In the genomic region with DNA sequence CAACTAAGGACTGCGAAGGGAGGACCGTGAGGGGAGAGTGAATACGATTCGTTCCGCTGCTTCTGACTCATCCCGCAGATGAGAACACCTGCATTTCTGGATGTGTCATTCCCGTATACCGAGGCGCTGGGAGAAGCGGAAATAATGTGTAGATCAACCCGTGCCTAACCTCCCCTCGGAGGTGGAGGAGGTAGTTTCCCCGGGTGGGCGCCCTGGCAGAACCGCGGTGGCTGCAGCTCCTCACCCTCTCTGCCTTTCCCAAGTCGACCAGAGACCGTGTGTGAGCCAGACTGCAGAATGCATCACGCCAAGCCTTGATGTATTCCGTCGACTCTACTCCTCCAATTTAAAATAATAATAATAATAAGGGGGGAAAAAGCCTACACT, we compare ENCODE assay signal across 8 mouse cellular contexts. TPM values are rescaled to one million over a fixed set of nuclear protein-coding genes. Genes with fewer than 3 reads are reported as not detected.
DNase-seq lines count a peak whose midpoint lies in the region; ATAC-seq lines count a peak whose summit lies in the region.

No protein-coding gene starts in this region.

- H3K9me3 ChIP-seq in megakaryocyte, embryonic 14.5 days, result peaks cover 25% of the 10 kb centered on the region
- no peaks in the 10 kb centered on the region for H3K9me3 ChIP-seq in embryonic facial prominence, embryonic 12.5 days
- H3K9me3 ChIP-seq in hindbrain, embryonic 10.5 days, result no peaks in the 10 kb centered on the region
- H3K9me3 ChIP-seq in midbrain, embryonic 10.5 days (replicated peaks), result no peaks in the 10 kb centered on the region
- H3K9me3 ChIP-seq in stomach, embryonic 16.5 days (replicated peaks; ENCODE audit: control insufficient read depth, low read length), result no peaks in the 10 kb centered on the region

- H3K27ac ChIP-seq in embryonic facial prominence, embryonic 12.5 days, result no peak overlapping the region
- peak overlapping the region; percentile 89 for H3K27ac ChIP-seq in hindbrain, embryonic 10.5 days
- H3K27ac ChIP-seq in midbrain, embryonic 10.5 days (replicated peaks), result no peak overlapping the region
- H3K27ac ChIP-seq in stomach, embryonic 16.5 days (ENCODE audit: low read length), result no peak overlapping the region

- peak overlapping the region; percentile 61 for H3K9ac ChIP-seq in embryonic facial prominence, embryonic 12.5 days
- peak overlapping the region; percentile 57 for H3K9ac ChIP-seq in stomach, embryonic 16.5 days (ENCODE audit: low read length)

- WGBS in embryonic facial prominence, embryonic 12.5 days, result under 1% methylated on average over 21 of the region's 21 CpGs
- under 1% methylated on average over 21 of the region's 21 CpGs for WGBS in hindbrain, embryonic 10.5 days
- under 1% methylated on average over 21 of the region's 21 CpGs for WGBS in midbrain, embryonic 10.5 days
- under 1% methylated on average over 21 of the region's 21 CpGs for WGBS in stomach, embryonic 16.5 days

- no peak for ATAC-seq in megakaryocyte, adult 5-6 weeks (ENCODE audit: poor library complexity, severe bottlenecking)
- no peak for ATAC-seq in embryonic facial prominence, embryonic 12.5 days (ENCODE audit: insufficient number of reproducible peaks, insufficient read depth, low FRiP score, low TSS enrichment)
- no peak for ATAC-seq in stomach, embryonic 16.5 days (ENCODE audit: insufficient read depth, low FRiP score)

- no peaks in the 10 kb centered on the region for H3K36me3 ChIP-seq in megakaryocyte, embryonic 14.5 days (replicated peaks; ENCODE audit: low read length)
- H3K36me3 ChIP-seq in embryonic facial prominence, embryonic 12.5 days, result no peaks in the 10 kb centered on the region
- no peaks in the 10 kb centered on the region for H3K36me3 ChIP-seq in hindbrain, embryonic 10.5 days
- no peaks in the 10 kb centered on the region for H3K36me3 ChIP-seq in midbrain, embryonic 10.5 days
- no peaks in the 10 kb centered on the region for H3K36me3 ChIP-seq in stomach, embryonic 16.5 days (ENCODE audit: control insufficient read depth, insufficient read depth, low read length)

- H3K4me2 ChIP-seq in embryonic facial prominence, embryonic 12.5 days (replicated peaks), result peak overlapping the region; percentile 87
- peak overlapping the region; percentile 88 for H3K4me2 ChIP-seq in stomach, embryonic 16.5 days (ENCODE audit: low read depth, low read length)

- H3K4me3 ChIP-seq in megakaryocyte, embryonic 14.5 days (replicated peaks), result peak overlapping the region; percentile 92
- H3K4me3 ChIP-seq in embryonic facial prominence, embryonic 12.5 days, result peak overlapping the region; percentile 57
- peak overlapping the region; percentile 69 for H3K4me3 ChIP-seq in hindbrain, embryonic 10.5 days
- peak overlapping the region; percentile 70 for H3K4me3 ChIP-seq in midbrain, embryonic 10.5 days
- peak overlapping the region; percentile 62 for H3K4me3 ChIP-seq in stomach, embryonic 16.5 days (replicated peaks; ENCODE audit: low read length)

- peak; percentile 61 for DNase-seq in hindbrain, embryonic 10.5 days (ENCODE audit: low spot score)
- DNase-seq in layer of hippocampus, postnatal 25 days (ENCODE audit: extremely low spot score in 1 of 2, low spot score in 1 of 2), result peak; percentile 28 to 39
- DNase-seq in midbrain, embryonic 10.5 days (ENCODE audit: low spot score), result peak; percentile 61
- DNase-seq in gastrocnemius, adult 18-20 months (ENCODE audit: low spot score), result no peak

- H3K27me3 ChIP-seq in megakaryocyte, embryonic 14.5 days (replicated peaks), result peaks cover 61% of the 10 kb centered on the region
- H3K27me3 ChIP-seq in embryonic facial prominence, embryonic 12.5 days, result peaks cover 23% of the 10 kb centered on the region
- H3K27me3 ChIP-seq in hindbrain, embryonic 10.5 days (ENCODE audit: insufficient read depth, poor library complexity, severe bottlenecking), result peaks cover 36% of the 10 kb centered on the region
- H3K27me3 ChIP-seq in midbrain, embryonic 10.5 days (ENCODE audit: low read depth, poor library complexity, severe bottlenecking), result peaks cover 43% of the 10 kb centered on the region
- H3K27me3 ChIP-seq in stomach, embryonic 16.5 days (ENCODE audit: control insufficient read depth, insufficient read depth, low read length), result peaks cover 34% of the 10 kb centered on the region

- peaks cover 61% of the 10 kb centered on the region for H3K4me1 ChIP-seq in megakaryocyte, embryonic 14.5 days
- H3K4me1 ChIP-seq in embryonic facial prominence, embryonic 12.5 days, result peaks cover 14% of the 10 kb centered on the region; the same call in 1 of the 2 replicates
- H3K4me1 ChIP-seq in hindbrain, embryonic 10.5 days (replicated peaks), result peaks cover 40% of the 10 kb centered on the region
- H3K4me1 ChIP-seq in midbrain, embryonic 10.5 days, result peaks cover 38% of the 10 kb centered on the region
- peaks cover 18% of the 10 kb centered on the region for H3K4me1 ChIP-seq in stomach, embryonic 16.5 days (ENCODE audit: control insufficient read depth, insufficient read depth, low read length)

RNA-seq across cellular contexts. Expression of a gene that starts 0.9 kb away (rescaled TPM):
- 0.03 and 0.14 TPM in 2 replicates for polyA plus RNA-seq in megakaryocyte, embryonic 14.5 days (2012; ENCODE audit: insufficient read depth, low replicate concordance)
- not detected in 2 replicates for total RNA-seq in megakaryocyte, adult 5-6 weeks (2015)
- 0.08 TPM in 1 of 2 replicates, not detected in the other for total RNA-seq in megakaryocyte, adult 5-6 weeks (2017)
- 7.6 and 8.9 TPM in 2 replicates for polyA plus RNA-seq in embryonic facial prominence, embryonic 12.5 days (2016; fragmentation: Nextera tagmentation; extraction: Ambion mirVana)
- 4.5 and 6.8 TPM in 2 replicates for polyA plus RNA-seq in hindbrain, embryonic 10.5 days (2016; fragmentation: Nextera tagmentation; extraction: Ambion mirVana)
- total RNA-seq in layer of hippocampus, postnatal 25 days (2021), result 10 to 100 TPM; 39.1 to 43.8 TPM
- polyA plus RNA-seq in midbrain, embryonic 10.5 days (2016; fragmentation: Nextera tagmentation; extraction: Ambion mirVana), result 3.0 and 3.7 TPM in 2 replicates
- 5.9 and 7.1 TPM in 2 replicates for polyA plus RNA-seq in stomach, embryonic 16.5 days (2015; fragmentation: Nextera tagmentation; extraction: Ambion mirVana)
- total RNA-seq in gastrocnemius, adult 18-20 months (2021), result under 1 TPM; 0.24 to 0.32 TPM
